Mouse (Mus musculus) kidney, adult 2 months (tissue): ENCODE measurements at regions not wholly inside any gene's neighbourhood (a gene's known extent, or its start where the extent isn't known, plus 50 kb on each side); places are given as distances from the start of the nearest gene placed in this dataset.

ENCODE experiments used
- CTCF ChIP-seq: fragments of 200-500 bp; conservative IDR thresholded peaks from 2 replicates; pipeline ENCODE4 v1.5.1; 2011; ENCODE audit warnings: low read depth, mild to moderate bottlenecking, control low read depth, low read length, moderate library complexity, mixed read lengths; ENCODE audit not compliant: insufficient read depth, insufficient read length
- POLR2A ChIP-seq: fragments of 200-500 bp; IDR thresholded peaks from one replicate; pipeline ENCODE4 v1.6.1; 2011; ENCODE audit warnings: low read depth, low read length, control low read depth

DNA sequence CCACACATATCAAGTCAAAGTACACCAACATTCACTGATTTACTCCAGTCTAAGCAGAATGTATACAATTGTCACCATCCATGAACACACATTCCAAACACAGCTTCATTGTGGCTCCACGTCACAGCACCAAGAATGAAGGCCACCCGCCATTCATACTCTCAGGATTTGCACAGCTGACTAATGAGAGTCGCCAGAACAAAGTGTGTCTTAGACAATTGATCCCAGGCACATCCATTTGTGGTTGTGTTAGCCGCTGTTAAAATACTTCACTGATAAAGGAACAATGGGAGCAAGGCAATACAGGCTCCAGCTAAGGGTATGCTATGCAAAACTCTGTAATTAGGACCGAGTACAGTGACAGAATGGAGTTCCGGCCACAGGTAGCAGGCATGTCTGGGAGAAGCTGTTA, 85.9 kb upstream of the Tmprss15 start:
- TF ChIP-seq POLR2A (no peak), CTCF (no peak)
